Mouse (Mus musculus): ENCODE measurements around the gene Zfp799. TPM values are rescaled to one million over a fixed set of nuclear protein-coding genes. Genes with fewer than 3 reads are reported as not detected.
A peak's percentile ranks its signal among the peaks of the same experiment; 100 is the strongest.

Gene Zfp799
- total RNA-seq, 2 experiments from 2014 or later: 3.5 to 7.9 TPM

DNA sequence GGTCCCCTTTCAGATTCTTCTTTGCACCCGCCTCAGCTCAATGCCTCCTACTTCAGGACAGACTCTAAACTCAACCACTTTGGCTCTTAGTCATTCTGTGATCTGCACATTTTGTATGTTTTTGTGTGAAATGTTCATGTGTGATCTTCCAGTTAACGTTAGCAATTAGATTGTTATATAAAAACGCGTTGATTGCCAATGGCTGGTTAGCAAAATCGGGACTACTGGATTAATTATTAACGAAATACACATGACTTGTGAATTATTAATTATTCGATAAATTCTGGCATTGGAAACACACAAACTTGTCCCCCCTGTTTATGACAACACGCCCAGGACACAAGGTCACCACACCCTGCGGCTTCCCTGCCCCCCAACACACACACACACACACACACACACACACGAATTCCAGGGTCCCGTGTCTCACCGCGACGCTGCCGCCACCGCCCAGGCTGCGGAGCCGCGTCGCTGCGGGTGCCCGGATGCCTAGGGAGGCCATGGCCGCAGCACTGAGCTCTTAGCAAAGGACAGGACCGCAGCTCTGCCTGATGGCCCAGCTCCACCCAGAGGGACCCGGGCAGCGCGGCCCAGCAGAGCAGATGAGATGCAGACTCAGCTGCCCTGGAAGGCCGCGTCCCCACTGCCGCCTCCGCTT lies 42.5 kb downstream of the Zfp799 start:
- ATAC-seq (replicated peaks; ENCODE audit: poor library complexity): peak; percentile 61

DNA sequence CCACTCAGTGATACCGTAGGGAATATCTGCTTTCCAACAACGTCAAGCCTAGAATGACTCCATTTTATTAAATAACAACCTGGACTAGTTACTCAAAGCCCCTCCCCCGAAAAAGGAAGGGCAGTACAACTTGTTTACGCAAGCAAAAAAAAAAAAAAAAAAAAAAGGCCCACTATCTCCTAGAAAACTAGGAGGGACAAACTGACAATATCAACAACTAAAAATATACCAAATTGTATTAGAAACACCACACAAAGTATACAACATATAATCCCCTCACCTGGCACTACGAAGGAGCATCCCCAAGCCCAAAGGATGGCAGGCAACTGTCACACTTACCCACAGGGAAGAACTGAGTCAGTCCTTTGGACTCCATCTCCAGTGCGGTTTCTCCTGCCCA lies 43.1 kb downstream of the Zfp799 start:
- ATAC-seq (replicated peaks; ENCODE audit: poor library complexity): no peak

- ATAC-seq (replicated peaks; ENCODE audit: poor library complexity): no peak
These were observed 44.4 kb downstream of the Zfp799 start for GRCm38 (mm10) chr17:32785656-32786055.

DNA sequence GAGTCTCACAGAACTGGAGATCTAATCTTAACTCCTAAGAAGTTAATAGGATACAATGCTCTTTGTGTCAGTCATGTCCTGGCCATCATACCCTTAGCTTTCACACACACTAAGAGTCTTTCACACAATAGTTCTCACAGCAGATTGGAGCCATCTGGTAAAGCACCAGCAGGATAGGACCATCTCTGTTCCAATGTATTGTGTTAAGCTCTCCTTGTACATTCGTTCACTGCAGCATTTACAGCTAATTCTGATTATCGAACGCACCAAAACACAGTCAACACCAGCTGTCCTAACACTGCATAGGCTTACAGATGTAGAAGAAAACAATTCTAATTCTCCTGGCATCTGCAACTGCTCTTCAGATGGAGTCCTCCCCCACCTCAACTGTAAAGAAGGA lies 52.5 kb downstream of the Zfp799 start:
- ATAC-seq (replicated peaks; ENCODE audit: poor library complexity): no peak

GRCm38 (mm10) chr17:32771213-32771612 lies 58.8 kb downstream of the Zfp799 start:
- peak; percentile 61; the same call in 1 of the 2 replicates for ATAC-seq (replicated peaks; ENCODE audit: poor library complexity)

DNA sequence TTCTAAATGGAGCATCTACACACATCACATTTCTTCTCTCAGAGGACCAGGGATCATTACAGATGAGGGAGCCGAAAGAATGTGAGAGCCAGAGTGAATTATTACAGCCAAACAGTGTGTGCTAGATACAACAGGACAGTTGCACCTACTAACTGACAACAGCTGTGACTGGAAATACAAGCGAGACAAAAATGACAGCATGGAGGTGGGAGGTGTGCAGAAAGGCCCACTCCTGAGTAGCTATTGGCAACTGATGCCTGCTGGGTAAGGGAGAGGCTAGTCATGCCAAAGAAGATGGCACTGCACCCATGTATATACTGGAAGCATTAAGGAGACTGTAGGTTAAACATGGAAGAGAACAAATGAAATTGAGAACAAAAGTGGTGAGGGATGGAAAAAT lies 63.6 kb downstream of the Zfp799 start:
- no peak for ATAC-seq (replicated peaks; ENCODE audit: poor library complexity)

Other genes starting within 250 kb of the Zfp799 start
- gene Cyp4f37, start 209.0 kb downstream of the Zfp799 start, total RNA-seq (2015): not detected in 2 replicates
- not detected in 2 replicates for gene Cyp4f37, start 209.0 kb downstream of the Zfp799 start, total RNA-seq (2017)
- not detected in 2 replicates for gene Cyp4f40, start 171.4 kb downstream of the Zfp799 start, total RNA-seq (2015)
- not detected in 2 replicates for gene Cyp4f40, start 171.4 kb downstream of the Zfp799 start, total RNA-seq (2017)
- gene Cyp4f15, start 144.6 kb downstream of the Zfp799 start, total RNA-seq (2015): not detected in 2 replicates
- not detected in 2 replicates for gene Cyp4f15, start 144.6 kb downstream of the Zfp799 start, total RNA-seq (2017)
- gene Zfp871, start 42.0 kb downstream of the Zfp799 start, total RNA-seq (2015): 34.8 and 39.1 TPM in 2 replicates
- gene Zfp871, start 42.0 kb downstream of the Zfp799 start, total RNA-seq (2017): 22.2 and 24.4 TPM in 2 replicates
- gene Zfp811, start 20.3 kb downstream of the Zfp799 start, total RNA-seq (2015): not detected in 2 replicates
- not detected in 2 replicates for gene Zfp811, start 20.3 kb downstream of the Zfp799 start, total RNA-seq (2017)
- gene Zfp870, start 61.4 kb upstream of the Zfp799 start, total RNA-seq (2015): 3.6 and 4.1 TPM in 2 replicates
- 2.0 and 2.8 TPM in 2 replicates for gene Zfp870, start 61.4 kb upstream of the Zfp799 start, total RNA-seq (2017)
- gene Cyp4f14, start 87.1 kb upstream of the Zfp799 start, total RNA-seq (2015): not detected in 2 replicates
- not detected in 2 replicates for gene Cyp4f14, start 87.1 kb upstream of the Zfp799 start, total RNA-seq (2017)
- 8.9 and 11.2 TPM in 2 replicates for gene Cyp4f13, start 117.1 kb upstream of the Zfp799 start, total RNA-seq (2015)
- 2.3 and 5.0 TPM in 2 replicates for gene Cyp4f13, start 117.1 kb upstream of the Zfp799 start, total RNA-seq (2017)
- gene Zfp472, start 135.6 kb upstream of the Zfp799 start, total RNA-seq (2015): 19.2 and 23.1 TPM in 2 replicates
- gene Zfp472, start 135.6 kb upstream of the Zfp799 start, total RNA-seq (2017): 19.1 and 20.9 TPM in 2 replicates
- gene Zfp952, start 162.9 kb upstream of the Zfp799 start, total RNA-seq (2015): 5.9 TPM in 2 replicates
- 8.4 and 10.2 TPM in 2 replicates for gene Zfp952, start 162.9 kb upstream of the Zfp799 start, total RNA-seq (2017)
- gene Zfp763, start 203.1 kb upstream of the Zfp799 start, total RNA-seq (2015): 5.7 and 9.8 TPM in 2 replicates
- gene Zfp763, start 203.1 kb upstream of the Zfp799 start, total RNA-seq (2017): 5.6 and 8.1 TPM in 2 replicates
- not detected in 2 replicates for gene 4921501E09Rik, start 237.8 kb upstream of the Zfp799 start, total RNA-seq (2015)
- gene 4921501E09Rik, start 237.8 kb upstream of the Zfp799 start, total RNA-seq (2017): not detected in 2 replicates

All from megakaryocyte progenitor cell, adult 5-6 weeks (primary cell).